Mouse (Mus musculus): ENCODE measurements at regions not wholly inside any gene's neighbourhood (a gene's known extent, or its start where the extent isn't known, plus 50 kb on each side); places are given as distances from the start of the nearest gene placed in this dataset.
"Not testable (repeated sequence)": the region's sequence is repeated elsewhere in the genome, so short reads cannot be mapped to it uniquely, and the experiment has no call there.

DNA sequence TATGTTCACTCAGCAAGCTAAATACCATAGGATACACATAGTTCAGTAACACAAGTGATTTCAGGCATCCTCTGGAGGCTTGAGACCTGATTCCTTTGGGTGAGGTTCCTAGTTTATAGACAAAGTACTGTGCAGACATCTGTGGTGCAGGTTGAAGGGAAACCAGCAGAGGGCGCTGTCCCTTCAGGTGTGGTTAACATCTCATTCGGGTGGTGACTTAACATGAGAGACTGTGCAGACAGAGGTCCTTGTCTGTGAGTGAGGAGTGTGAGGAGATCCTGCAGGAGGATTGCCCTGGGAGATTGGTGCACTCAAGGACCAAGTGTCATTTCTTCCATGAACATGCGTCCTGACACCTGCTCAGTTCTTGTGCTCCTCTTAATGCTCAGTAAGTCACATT lies 637.8 kb downstream of the Dad1 start:
- not testable (repeated sequence) for DNase-seq (ENCODE audit: low read depth, low spot score)

DNA sequence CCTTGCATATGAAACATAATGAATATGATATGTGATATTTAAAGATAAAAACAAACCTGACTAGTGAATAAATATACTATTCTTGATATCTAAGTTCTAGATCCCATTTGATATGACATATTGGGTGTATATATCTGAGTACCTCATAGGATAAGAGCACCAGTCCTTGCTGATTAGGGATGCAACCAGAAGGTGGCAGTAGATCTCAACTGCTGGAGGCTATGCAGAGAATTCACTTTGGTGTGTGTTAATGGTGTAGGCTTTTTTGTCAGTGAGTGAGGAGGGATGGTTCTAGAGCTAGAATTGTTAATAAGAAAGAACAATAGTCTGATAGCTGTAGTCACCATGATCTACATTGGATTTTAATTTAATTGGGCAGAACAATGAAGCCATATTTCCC lies 639.6 kb downstream of the Dad1 start:
- DNase-seq (ENCODE audit: low read depth, low spot score), result no peak

DNA sequence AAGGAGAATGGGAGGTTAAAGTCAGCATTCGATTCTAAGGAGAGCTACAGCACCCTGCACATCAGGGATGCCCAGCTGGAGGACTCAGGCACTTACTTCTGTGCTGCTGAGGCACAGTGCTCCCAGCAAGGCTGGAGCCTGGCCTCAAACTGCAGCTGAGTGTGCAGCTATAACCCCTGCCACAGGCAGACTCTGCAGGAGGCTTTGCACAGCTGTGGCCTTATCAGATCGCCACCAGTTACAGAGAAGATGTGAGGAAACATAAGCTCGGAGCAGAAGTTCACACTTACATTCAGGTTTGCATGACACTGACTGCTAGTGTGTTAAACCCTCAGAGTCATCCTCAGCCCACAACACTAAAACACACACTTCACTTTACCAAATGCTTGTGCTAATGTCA lies 654.6 kb downstream of the Dad1 start:
- not testable (repeated sequence) for DNase-seq (ENCODE audit: low read depth, low spot score)

DNA sequence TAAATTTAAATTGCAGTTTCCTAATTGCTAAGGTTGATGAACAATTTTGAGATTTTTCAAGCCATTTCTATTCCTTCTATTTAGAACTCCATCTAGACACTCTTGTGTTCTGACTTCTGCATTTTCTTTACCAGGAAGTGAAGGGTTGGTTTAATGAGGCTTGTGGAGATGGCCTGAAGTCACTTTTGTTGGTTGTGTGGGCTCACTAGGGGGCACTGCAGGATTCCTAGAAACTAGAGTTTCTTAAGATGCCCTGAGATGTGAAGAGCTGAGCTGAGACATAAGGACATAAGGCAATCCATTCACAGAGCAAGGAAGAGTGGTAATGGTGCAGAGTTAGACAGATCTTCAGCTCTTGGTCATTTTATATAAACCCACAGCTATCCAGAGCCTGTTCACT lies 656.6 kb downstream of the Dad1 start:
- not testable (repeated sequence) for DNase-seq (ENCODE audit: low read depth, low spot score)

DNA sequence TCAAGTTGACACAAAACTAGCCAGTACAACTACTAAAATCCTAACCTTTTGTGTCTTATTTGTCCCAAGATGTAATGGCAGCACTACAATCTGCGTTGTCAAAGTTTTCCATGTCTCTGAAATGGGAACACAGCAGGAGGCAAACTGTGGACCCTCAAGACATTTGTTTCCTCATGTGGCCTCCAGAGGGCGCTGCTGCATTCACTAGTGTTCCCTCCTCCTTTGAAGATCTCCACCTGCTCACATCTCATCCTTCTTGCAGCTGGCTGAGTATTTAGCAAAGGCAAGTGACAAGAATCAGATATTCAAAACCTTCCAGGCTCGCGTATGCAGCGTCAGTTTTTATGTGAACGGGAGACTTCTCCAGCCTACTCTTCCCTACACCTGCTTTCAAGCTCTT lies 663.3 kb downstream of the Dad1 start:
- DNase-seq (ENCODE audit: low read depth, low spot score), result not testable (repeated sequence)

DNA sequence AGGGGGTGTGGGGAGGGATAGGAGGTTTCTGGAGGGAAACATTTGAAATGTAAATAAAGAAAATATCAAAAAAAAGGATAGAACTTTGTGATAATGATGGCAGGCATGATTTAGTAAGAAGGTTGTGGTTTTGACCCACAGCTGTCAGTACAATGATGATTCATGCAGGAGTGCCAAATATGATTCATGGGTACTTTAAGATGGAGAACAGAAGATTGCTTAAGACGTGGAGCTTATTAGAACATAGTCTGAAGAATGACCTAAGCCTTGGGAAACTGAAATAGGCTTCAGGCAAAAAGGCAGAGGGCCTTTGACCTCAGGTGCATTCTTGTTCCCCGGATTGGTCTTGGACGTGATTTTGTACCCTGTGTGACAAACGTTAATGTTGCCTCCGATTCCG lies 671.4 kb downstream of the Dad1 start:
- not testable (repeated sequence) for DNase-seq (ENCODE audit: low read depth, low spot score)

DNA sequence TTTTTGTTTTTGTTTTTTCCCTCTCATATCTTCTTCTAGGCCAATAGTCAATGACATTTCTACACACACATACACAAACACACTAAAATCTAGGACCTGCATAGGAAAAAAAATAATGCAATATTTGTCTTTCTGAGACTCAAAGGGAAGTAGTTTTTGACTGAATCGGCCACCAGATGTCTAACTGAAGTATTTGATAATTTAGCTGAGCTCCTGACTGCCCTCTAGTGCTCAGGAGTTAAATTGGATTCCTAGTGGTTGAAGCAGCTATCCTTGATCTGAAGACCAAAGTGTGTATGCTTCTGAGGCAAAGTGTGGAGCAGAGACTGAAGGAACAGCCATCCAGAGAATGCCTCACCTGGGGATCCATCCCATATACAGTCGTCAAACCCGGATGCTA lies 672.2 kb downstream of the Dad1 start:
- DNase-seq (ENCODE audit: low read depth, low spot score), result not testable (repeated sequence)

DNA sequence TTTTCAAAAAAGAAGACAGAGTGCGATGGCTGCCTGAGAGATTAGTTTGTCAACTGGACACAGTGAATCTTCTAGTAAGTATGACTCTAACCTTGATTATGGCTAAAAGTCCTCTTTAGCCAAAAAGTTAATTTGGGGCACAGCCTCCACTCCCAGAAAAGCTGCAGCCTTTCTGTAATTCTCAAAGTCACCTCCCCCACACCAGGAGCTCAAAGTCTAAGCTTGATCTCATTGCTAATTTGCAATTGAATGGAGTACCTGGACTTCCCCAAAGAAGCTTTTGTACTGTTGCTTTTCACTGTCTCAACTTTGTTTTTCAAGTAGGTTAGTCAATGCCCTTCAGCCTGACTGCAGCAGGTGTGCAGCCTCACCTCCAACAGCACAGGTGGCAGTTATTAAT lies 677.0 kb downstream of the Dad1 start:
- not testable (repeated sequence) for DNase-seq (ENCODE audit: low read depth, low spot score)

DNA sequence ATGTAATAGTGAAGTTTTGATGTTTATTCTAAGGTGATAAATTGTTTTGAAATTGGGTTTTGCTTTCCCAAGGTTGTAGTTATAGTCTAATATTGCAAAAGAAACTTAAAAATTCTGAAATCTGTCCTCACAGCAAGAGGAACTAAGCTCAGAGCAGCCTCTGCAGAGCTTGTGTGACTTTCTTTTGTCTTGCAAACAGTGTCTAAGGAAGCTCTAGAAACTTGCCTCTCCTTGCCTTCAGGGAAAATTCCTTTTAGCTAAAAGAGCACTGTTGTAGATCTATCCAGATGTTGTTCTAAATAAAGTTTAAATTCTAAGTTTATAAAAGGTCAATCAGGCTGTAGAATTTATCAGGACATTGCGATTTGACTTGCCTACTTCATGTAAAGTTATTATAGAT lies 681.2 kb downstream of the Dad1 start:
- DNase-seq (ENCODE audit: low read depth, low spot score), result not testable (repeated sequence)

DNA sequence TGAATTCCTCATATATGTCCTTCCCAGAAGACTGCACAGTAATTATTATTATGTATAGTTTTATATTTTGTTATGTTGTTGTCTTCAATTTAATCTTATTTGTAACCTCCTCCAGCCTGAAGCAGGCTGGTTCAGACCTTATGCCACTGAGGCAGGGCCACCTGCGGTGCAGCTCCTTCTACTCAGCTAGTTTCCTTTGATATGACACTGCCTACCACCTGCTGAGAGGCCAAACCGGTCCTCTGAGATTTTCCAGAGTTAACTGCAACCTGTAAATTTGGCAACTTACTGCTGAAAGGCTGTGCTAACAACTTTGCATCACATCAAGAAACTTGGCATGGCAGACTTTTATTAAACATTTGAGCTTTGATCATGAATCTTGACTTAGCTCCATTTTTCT lies 691.3 kb downstream of the Dad1 start:
- no peak for DNase-seq (ENCODE audit: low read depth, low spot score)

DNA sequence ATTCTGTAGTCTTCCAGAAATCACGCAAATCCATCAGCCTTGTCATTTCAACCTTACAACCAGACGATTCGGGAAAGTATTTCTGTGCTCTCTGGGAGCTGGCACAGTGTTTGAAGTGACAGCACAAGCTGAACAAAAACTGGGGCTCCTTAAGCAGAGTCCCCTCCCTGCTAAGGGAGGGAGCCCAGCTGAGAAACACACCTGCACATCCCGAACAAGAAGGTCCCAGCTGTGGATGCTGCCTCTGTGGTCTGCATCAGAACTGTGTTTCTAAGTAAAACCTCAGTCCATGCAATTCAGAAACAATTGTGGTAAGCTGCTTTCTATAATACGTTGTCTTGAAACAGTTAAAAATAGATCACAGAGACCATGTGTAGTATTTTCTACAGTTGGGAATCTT lies 693.8 kb downstream of the Dad1 start:
- not testable (repeated sequence) for DNase-seq (ENCODE audit: low read depth, low spot score)

DNA sequence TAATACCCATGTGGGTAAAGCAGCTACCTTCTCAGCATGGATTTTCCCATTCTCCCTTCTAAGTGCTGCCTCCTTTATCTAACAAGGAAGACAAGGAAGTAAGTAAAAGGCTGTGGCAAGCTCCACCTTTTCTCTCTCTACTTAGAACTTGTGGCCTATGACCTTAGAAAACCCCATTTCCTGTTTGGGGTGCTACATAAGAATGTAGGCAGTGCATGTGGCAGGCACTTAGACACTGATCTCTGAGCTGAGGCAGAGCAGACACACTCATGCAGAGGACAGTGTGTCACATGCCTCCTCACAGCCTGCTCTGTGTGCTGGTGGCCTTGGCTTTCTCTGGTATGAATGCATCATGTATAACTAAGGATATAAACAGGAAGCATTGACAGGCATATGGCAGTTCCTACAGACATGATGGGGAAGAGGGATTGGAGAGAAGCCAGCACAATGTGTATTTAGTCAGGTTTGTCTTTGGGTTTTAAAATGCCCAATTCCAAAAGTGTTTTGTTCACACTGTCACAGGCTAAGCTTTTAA lies 694.5 kb downstream of the Dad1 start:
- not testable (repeated sequence) for DNase-seq (ENCODE audit: low read depth, low spot score)

DNA sequence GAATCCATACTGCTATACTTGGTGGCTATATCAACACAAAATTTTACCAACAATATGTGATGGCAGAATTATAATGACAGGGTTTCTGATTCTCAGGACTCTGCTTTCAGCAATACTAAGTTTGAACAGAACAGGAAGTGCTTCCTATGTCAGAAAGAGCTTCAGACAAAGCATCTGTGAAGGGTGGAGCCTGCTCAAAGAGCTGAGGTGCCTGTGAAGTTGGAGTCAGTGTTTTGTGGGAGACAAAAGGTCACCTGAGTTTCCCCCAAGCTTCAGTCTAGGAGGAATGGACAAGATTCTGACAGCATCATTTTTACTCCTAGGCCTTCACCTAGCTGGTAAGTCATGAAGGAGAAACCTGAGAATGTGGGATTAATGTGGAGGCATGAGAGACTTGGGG lies 700.1 kb downstream of the Dad1 start:
- no peak for DNase-seq (ENCODE audit: low read depth, low spot score)

DNA sequence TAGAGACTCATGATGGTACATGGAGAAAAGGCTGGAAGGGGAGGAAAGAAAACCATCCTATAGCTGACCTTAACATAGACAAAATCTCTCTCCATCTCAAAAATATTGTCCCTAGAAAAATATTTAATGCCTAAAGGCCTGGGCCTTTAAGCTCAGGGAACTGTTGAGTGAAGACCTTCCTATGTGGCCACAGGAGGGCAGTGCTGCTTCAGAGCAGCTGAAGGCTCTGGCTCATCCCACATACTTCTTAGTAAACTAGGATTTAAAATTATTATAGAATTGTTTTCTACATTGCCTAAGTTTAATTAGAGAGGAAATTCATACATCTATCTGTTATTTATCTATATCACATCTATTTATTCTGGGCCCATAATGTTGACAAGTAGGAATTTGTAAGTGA lies 706.5 kb downstream of the Dad1 start:
- DNase-seq (ENCODE audit: low read depth, low spot score), result not testable (repeated sequence)

DNA sequence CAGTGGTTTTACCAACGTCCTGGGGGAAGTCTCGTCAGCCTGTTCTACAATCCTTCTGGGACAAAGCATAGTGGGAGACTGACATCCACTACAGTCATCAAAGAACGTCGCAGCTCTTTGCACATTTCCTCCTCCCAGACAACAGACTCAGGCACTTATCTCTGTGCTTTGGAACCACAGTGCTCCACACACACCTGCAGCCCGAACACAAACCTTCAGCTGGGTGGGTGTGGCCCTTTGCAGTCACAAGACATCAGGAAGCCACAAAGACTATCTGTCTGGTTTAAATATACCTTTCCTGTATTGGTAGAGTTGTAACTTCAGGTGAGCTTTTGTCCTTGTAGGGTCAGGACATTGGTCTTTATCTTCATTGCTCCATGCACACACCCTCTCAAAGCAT lies 708.6 kb downstream of the Dad1 start:
- DNase-seq (ENCODE audit: low read depth, low spot score), result no peak

DNA sequence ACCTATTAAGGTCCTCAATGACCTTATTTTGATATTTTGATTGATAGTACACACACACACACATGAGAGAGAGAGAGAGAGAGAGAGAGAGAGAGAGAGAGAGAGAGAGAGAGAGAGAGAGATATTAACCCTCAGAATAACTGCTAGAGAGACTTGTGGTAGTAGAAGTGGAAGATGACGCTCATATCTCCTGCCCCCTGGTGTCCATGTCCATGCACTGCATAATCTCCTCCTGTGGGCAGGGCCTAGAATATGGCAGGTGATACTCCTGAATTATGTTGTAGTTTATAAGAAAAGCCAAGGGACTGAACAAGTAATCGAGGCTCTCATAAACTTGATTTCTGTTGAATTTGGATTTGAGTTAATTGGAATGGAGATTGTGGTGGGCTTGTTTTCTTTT lies 712.3 kb downstream of the Dad1 start:
- not testable (repeated sequence) for DNase-seq (ENCODE audit: low read depth, low spot score)

DNA sequence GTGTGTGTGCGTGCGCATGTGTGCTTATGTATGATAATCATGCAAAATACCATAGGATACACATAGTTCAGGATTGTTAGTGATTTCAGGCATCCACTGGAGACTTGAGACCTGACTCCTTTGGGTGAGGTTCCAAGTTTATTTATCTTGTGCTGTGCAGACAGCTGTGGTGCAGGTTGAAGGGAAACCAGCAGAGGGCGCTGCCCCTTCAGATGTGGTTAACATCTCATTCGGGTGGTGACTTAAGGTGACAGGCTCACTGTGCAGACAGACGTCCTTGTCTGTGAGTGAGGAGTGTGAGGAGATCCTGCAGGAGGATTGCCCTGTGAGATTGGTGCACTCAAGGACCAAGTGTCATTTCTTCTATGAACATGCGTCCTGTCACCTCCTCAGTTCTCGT lies 716.0 kb downstream of the Dad1 start:
- not testable (repeated sequence) for DNase-seq (ENCODE audit: low read depth, low spot score)

DNA sequence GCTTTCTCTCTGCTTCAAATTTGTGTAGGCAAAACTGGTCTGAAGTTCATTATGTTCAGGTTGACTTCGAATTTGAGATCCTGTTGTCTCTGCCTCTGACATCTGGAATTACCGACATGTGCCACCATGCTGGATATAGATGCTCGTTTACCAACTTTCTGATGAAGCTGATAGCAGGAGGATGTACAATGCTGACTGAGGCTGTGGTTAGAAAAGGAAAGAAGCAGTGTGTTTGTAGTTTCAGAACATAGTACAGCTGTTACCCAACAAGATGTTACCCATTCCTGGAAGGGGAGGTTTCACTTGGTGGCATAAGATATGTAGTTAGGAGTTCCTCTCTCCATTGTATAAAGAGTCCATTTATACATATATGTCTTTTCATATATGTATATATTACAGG lies 730.5 kb downstream of the Dad1 start:
- DNase-seq (ENCODE audit: low read depth, low spot score), result not testable (repeated sequence)

DNA sequence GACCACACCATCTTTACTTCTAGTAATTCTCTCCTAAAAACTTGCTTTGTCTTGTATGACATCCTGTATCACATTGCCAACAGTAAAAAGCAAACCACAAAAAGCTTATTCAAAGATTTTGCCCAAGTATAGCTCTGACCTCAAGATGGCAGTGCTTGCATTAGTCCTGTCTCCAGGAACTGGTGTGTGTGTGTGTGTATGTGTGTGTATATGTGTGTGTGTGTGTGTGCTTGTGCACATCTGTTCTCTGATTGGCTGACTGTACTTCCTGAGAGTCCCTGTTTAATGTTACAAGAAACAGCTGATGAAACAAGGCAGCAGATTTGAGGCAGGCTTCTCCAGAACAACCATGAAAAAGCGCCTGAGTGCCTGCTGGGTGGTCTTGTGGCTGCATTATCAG lies 735.0 kb downstream of the Dad1 start:
- not testable (repeated sequence) for DNase-seq (ENCODE audit: low read depth, low spot score)

DNA sequence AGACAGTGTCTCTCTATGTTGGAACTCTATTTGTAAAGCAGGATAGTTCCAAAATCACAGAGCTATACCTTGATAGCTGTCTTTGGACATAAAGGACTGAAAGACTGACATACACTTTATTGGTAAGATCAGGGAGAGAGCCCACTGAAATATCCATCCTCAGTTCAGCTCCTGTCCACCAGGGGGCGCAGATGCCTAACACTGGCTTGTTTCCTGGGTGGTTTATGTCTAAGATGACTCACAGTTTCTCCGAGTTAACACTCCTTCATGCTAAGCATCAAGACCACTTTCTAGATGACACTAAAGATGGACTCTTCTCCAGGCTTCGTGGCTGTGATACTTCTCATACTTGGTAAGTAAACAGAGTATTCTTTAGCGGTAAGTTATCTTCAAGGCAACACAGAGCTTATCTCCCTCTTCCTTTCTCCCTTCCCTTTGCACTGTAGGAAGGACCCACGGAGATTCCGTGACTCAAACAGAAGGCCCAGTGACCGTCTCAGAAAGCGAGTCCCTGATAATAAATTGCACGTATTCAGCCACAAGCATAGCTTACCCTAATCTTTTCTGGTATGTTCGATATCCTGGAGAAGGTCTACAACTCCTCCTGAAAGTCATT lies 737.2 kb downstream of the Dad1 start:
- DNase-seq (ENCODE audit: low read depth, low spot score), result not testable (repeated sequence)

DNA sequence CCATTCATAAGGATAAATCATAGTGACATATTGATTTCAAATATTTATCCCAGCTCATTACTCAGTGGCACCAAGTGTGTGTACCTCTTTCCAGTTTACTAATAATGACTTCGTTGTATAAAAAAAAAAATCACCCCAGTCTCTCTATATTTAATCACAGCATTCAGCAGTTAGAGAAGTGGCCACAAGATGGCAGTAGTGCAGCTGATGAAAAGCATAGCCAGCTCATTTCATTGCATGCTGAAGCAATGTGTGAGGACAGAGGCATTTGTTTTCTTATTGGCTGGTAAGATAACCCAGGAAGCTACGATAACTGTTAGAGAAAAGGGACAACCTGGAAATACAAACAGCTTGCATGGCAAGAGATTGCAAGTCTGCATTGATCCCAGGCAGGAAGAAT lies 748.5 kb downstream of the Dad1 start:
- not testable (repeated sequence) for DNase-seq (ENCODE audit: low read depth, low spot score)

DNA sequence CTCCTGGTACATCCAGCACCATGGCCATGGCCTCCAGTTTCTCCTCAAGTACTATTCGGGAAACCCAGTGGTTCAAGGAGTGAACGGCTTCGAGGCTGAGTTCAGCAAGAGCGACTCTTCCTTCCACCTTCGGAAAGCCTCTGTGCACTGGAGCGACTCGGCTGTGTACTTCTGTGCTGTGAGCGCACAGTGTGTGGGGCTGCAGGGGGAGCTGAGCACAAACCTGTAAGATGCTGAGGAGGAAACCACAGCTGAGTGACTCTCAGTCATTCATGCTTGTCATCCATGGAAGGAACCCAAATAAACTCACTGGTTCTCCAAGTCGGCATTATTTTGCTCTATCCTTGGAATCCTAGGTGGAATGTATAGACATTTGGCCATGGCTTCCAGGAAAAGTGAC lies 765.5 kb downstream of the Dad1 start:
- DNase-seq (ENCODE audit: low read depth, low spot score), result not testable (repeated sequence)

DNA sequence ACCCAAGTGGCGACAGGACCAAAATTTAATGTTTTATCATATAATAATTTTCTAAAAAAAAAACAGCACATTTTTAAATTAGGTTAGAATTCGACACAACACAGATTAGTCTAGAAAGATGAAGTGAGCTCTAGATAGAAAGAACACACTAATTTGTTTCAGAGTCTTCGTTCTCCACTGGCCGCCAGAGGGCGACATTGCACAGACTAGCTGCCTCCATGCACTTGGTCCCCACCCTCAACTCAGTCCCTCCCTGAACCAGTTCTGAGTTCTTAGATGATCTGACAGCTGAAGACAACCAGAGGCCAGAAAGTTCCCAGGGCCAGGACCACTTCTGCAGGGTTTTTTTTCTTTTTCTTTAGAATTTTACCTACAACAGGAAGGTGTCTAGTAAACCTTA lies 766.3 kb downstream of the Dad1 start:
- not testable (repeated sequence) for DNase-seq (ENCODE audit: low read depth, low spot score)

DNA sequence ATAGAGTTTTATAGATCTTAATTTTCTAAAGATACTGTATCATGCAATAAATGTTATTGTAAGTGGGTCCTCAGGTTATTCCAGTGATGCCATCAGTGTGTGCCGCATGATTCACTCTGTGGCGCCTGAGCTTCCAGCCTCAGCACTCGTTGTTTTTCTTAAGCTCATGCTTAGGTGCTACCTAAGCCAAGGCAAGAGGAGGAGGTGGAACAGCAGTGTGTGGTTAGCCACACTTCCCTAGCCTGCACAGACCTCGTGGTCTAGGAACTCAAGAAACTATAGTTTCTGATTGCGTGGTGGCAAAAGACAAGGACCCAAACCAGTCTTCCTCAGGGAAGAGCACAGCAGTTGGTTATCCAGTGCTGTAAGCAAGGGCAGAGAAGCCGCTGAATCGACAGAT lies 779.7 kb downstream of the Dad1 start:
- DNase-seq (ENCODE audit: low read depth, low spot score), result not testable (repeated sequence)

All from skeletal muscle tissue, adult 2 months (tissue).